Mouse (Mus musculus) limb, embryonic 11.5 days (tissue): ENCODE measurements around the gene Cnih1. TPM values are rescaled to one million over a fixed set of nuclear protein-coding genes. Genes with fewer than 3 reads are reported as not detected.
A peak's percentile ranks its signal among the peaks of the same experiment; 100 is the strongest.
"Not testable (repeated sequence)": the region's sequence is repeated elsewhere in the genome, so short reads cannot be mapped to it uniquely, and the experiment has no call there.

ENCODE experiments used
- ATAC-seq: fragments of 200-750 bp; cut with Nextera tagmentation; 2 replicates; pipeline ENCODE4 v1.8.0; 2017; ENCODE audit warnings: low read depth; ENCODE audit not compliant: insufficient number of reproducible peaks, low FRiP score, low TSS enrichment
- DNase-seq: peaks from one replicate; pipeline ENCODE4 v3.0.0-alpha.2; 2015; ENCODE audit warnings: low spot score
- H3K27ac ChIP-seq: fragments of 300-500 bp; sonication (generic); replicated peaks from 2 replicates; pipeline ENCODE4 v1.5.1; 2014; ENCODE audit warnings: low read depth, mild to moderate bottlenecking, low read length
- H3K27me3 ChIP-seq: fragments of 300-500 bp; sonication (generic); 2 replicates; pipeline ENCODE4 v1.6.1; 2014; ENCODE audit warnings: mild to moderate bottlenecking, low read length, mixed read lengths; ENCODE audit not compliant: control insufficient read depth, insufficient read depth
- H3K36me3 ChIP-seq: fragments of 300-500 bp; sonication (generic); 2 replicates; pipeline ENCODE4 v1.6.1; 2014; ENCODE audit warnings: mild to moderate bottlenecking, low read length, moderate library complexity, mixed read lengths; ENCODE audit not compliant: control insufficient read depth, insufficient read depth
- H3K4me1 ChIP-seq: fragments of 300-500 bp; sonication (generic); 2 replicates; pipeline ENCODE4 v1.6.1; 2014; ENCODE audit warnings: low read length, mixed read lengths; ENCODE audit not compliant: control insufficient read depth, insufficient read depth
- H3K4me2 ChIP-seq: fragments of 300-500 bp; sonication (generic); 2 replicates; pipeline ENCODE4 v1.6.1; 2014; ENCODE audit warnings: low read depth, mild to moderate bottlenecking, moderate library complexity; ENCODE audit not compliant: severe bottlenecking
- H3K4me3 ChIP-seq: fragments of 300-500 bp; sonication (generic); 2 replicates; pipeline ENCODE4 v1.5.1; 2014; ENCODE audit warnings: low read depth, low read length
- H3K9ac ChIP-seq: fragments of 300-500 bp; sonication (generic); 2 replicates; pipeline ENCODE4 v1.6.1; 2014; ENCODE audit warnings: mild to moderate bottlenecking, low read length
- H3K9me3 ChIP-seq: fragments of 300-500 bp; sonication (generic); 2 replicates; pipeline ENCODE4 v1.6.1; 2016; ENCODE audit warnings: low read length; ENCODE audit not compliant: control insufficient read depth
- WGBS: fragments of 180-500 bp; shearing (Covaris S2); extraction: QIAGEN DNeasy Blood & Tissue Kit; methylation state at CpG from one replicate; pipeline ENCODE4 v1.1.7; 2014; 5-methylcytosine and 5-hydroxymethylcytosine counted together
- polyA plus RNA-seq: library from polyadenylated mRNA; unstranded; fragments of >200 nt; fragmentation: Nextera tagmentation; extraction: Ambion mirVana; gene quantifications from 2 replicates; pipeline ENCODE4 v1.2.1, GENCODE M21; 2014

The Cnih1 gene
- polyA plus RNA-seq, 1 experiment from 2014 or later, result 213 TPM

- H3K9me3 ChIP-seq, result no peaks in the 10 kb centered on the region
- peak overlapping the region; percentile 85 for H3K4me3 ChIP-seq
- WGBS, result under 1% methylated on average over 11 of the region's 11 CpGs
- peak overlapping the region; percentile 63 for H3K4me2 ChIP-seq
- H3K4me1 ChIP-seq, result peaks cover 5% of the 10 kb centered on the region
- H3K27me3 ChIP-seq, result no peaks in the 10 kb centered on the region
- H3K9ac ChIP-seq, result peak overlapping the region; percentile 87
- H3K27ac ChIP-seq, result peak overlapping the region; percentile 81
- H3K36me3 ChIP-seq, result no peaks in the 10 kb centered on the region
- DNase-seq (no peak), ATAC-seq (no peak)
Observed at GRCm38 (mm10) chr14:46821271-46821872, 33.2 kb upstream of the Cnih1 start.

- H3K27ac ChIP-seq, H3K4me3 ChIP-seq, ATAC-seq, H3K9me3 ChIP-seq, H3K36me3 ChIP-seq, DNase-seq, H3K4me1 ChIP-seq, H3K27me3 ChIP-seq, H3K9ac ChIP-seq, H3K4me2 ChIP-seq: not testable (repeated sequence)
- 90% methylated on average over 5 of the region's 6 CpGs for WGBS
Observed at GRCm38 (mm10) chr14:46819961-46820360, 31.8 kb upstream of the Cnih1 start.

- Histone ChIP-seq H3K27ac (no peak overlapping the region), H3K9ac (no peak overlapping the region), H3K4me2 (no peak overlapping the region), H3K4me1 (peaks cover 5% of the 10 kb centered on the region), H3K9me3 (no peaks in the 10 kb centered on the region), H3K36me3 (peaks cover 6% of the 10 kb centered on the region; the same call in 1 of the 2 replicates), H3K4me3 (no peak overlapping the region), H3K27me3 (no peaks in the 10 kb centered on the region)
- DNase-seq (no peak), ATAC-seq (no peak)
- 94% methylated on average over 7 of the region's 7 CpGs for WGBS
Observed at GRCm38 (mm10) chr14:46818743-46819142, 30.5 kb upstream of the Cnih1 start.

- Histone ChIP-seq H3K9me3 (no peaks in the 10 kb centered on the region), H3K4me2 (no peak overlapping the region), H3K36me3 (peaks cover 7% of the 10 kb centered on the region; the same call in 1 of the 2 replicates), H3K4me3 (no peak overlapping the region), H3K4me1 (peaks cover 5% of the 10 kb centered on the region), H3K27ac (no peak overlapping the region), H3K9ac (no peak overlapping the region), H3K27me3 (no peaks in the 10 kb centered on the region)
- 92% methylated on average over 8 of the region's 8 CpGs for WGBS
- ATAC-seq (no peak), DNase-seq (no peak)
Observed at GRCm38 (mm10) chr14:46816916-46817622, 28.9 kb upstream of the Cnih1 start.

- Histone ChIP-seq H3K27ac (no peak overlapping the region), H3K36me3 (peaks cover 7% of the 10 kb centered on the region; the same call in 1 of the 2 replicates), H3K4me1 (no peaks in the 10 kb centered on the region; the same call in 1 of the 2 replicates), H3K4me3 (no peak overlapping the region), H3K27me3 (no peaks in the 10 kb centered on the region), H3K4me2 (no peak overlapping the region), H3K9me3 (no peaks in the 10 kb centered on the region), H3K9ac (no peak overlapping the region)
- WGBS, result 85% methylated on average over 6 of the region's 6 CpGs
- ATAC-seq (no peak), DNase-seq (no peak)
Observed at GRCm38 (mm10) chr14:46815640-46816039, 27.4 kb upstream of the Cnih1 start.

GRCm38 (mm10) chr14:46807927-46808326, 19.7 kb upstream of the Cnih1 start:
- H3K36me3 ChIP-seq, result no peaks in the 10 kb centered on the region
- ATAC-seq, result no peak
- 88% methylated on average over 3 of the region's 3 CpGs for WGBS

GRCm38 (mm10) chr14:46806186-46806585, 18.0 kb upstream of the Cnih1 start:
- Histone ChIP-seq H3K4me3 (no peak overlapping the region), H3K4me2 (no peak overlapping the region), H3K27me3 (no peaks in the 10 kb centered on the region), H3K9ac (no peak overlapping the region), H3K27ac (no peak overlapping the region), H3K9me3 (no peaks in the 10 kb centered on the region), H3K4me1 (no peaks in the 10 kb centered on the region), H3K36me3 (no peaks in the 10 kb centered on the region)
- no peak for ATAC-seq
- 80% methylated on average over 5 of the region's 5 CpGs for WGBS
- DNase-seq, result no peak

More at GRCm38 (mm10) chr14:46807927-46808326, 19.7 kb upstream of the Cnih1 start:
- no peak for DNase-seq
- Histone ChIP-seq H3K4me2 (no peak overlapping the region), H3K4me3 (no peak overlapping the region), H3K27me3 (no peaks in the 10 kb centered on the region), H3K9me3 (no peaks in the 10 kb centered on the region), H3K27ac (no peak overlapping the region), H3K4me1 (no peaks in the 10 kb centered on the region), H3K9ac (no peak overlapping the region)

GRCm38 (mm10) chr14:46803791-46804190, 15.6 kb upstream of the Cnih1 start:
- H3K27ac ChIP-seq, result no peak overlapping the region
- H3K9ac ChIP-seq, result no peak overlapping the region
- no peak overlapping the region for H3K4me3 ChIP-seq
- ATAC-seq (no peak), DNase-seq (no peak)
- H3K36me3 ChIP-seq, result no peaks in the 10 kb centered on the region
- 96% methylated on average over 1 of the region's 1 CpGs for WGBS
- H3K4me1 ChIP-seq, result no peaks in the 10 kb centered on the region
- H3K9me3 ChIP-seq, result no peaks in the 10 kb centered on the region
- no peaks in the 10 kb centered on the region for H3K27me3 ChIP-seq
- H3K4me2 ChIP-seq, result no peak overlapping the region
